Mouse (Mus musculus) testis, adult 2 months (tissue): Measurements from ENCODE around the gene Col4a1. TPM values are rescaled to one million over a fixed set of nuclear protein-coding genes. Genes with fewer than 3 reads are reported as not detected.

Experiments used
- H3K27ac ChIP-seq: fragments of 200-500 bp; 2 replicates; pipeline ENCODE4 v1.5.1; 2012; ENCODE audit warnings: low read depth, low read length; ENCODE audit not compliant: control insufficient read depth, insufficient read depth
- H3K27me3 ChIP-seq: fragments of 200-500 bp; 2 replicates; pipeline ENCODE4 v1.6.1; 2012; ENCODE audit warnings: mild to moderate bottlenecking, low read length, moderate library complexity; ENCODE audit not compliant: control insufficient read depth, insufficient read depth
- H3K36me3 ChIP-seq: fragments of 200-500 bp; 2 replicates; pipeline ENCODE4 v1.6.1; 2012; ENCODE audit warnings: mild to moderate bottlenecking, low read length; ENCODE audit not compliant: control insufficient read depth, insufficient read depth
- H3K4me1 ChIP-seq: fragments of 200-500 bp; 2 replicates; pipeline ENCODE4 v1.6.1; 2012; ENCODE audit warnings: low read length; ENCODE audit not compliant: control insufficient read depth, insufficient read depth
- H3K4me3 ChIP-seq: fragments of 200-500 bp; 2 replicates; pipeline ENCODE4 v1.5.1; 2012; ENCODE audit warnings: low read depth, mild to moderate bottlenecking, low read length, moderate library complexity, mixed read lengths; ENCODE audit not compliant: control insufficient read depth
- CTCF ChIP-seq: fragments of 200-500 bp; IDR thresholded peaks from 2 replicates; pipeline ENCODE4 v1.5.1; 2012; ENCODE audit warnings: low read depth, mild to moderate bottlenecking, inconsistent platforms, low read length, moderate library complexity; ENCODE audit not compliant: control insufficient read depth, insufficient read depth, insufficient replicate concordance
- POLR2A ChIP-seq: fragments of 200-500 bp; IDR thresholded peaks from 2 replicates; pipeline ENCODE4 v1.6.1; 2012; ENCODE audit warnings: low read depth, mild to moderate bottlenecking, inconsistent platforms, low read length, moderate library complexity; ENCODE audit not compliant: control insufficient read depth
- polyA plus RNA-seq: library from polyadenylated mRNA; depleted of rRNA; stranded (reverse); fragments of >200 nt; gene quantifications from 2 replicates; pipeline ENCODE4 v1.2.3, GENCODE M21; 2012

Col4a1 gene
- polyA plus RNA-seq, 1 experiment, result 18.8 TPM

DNA sequence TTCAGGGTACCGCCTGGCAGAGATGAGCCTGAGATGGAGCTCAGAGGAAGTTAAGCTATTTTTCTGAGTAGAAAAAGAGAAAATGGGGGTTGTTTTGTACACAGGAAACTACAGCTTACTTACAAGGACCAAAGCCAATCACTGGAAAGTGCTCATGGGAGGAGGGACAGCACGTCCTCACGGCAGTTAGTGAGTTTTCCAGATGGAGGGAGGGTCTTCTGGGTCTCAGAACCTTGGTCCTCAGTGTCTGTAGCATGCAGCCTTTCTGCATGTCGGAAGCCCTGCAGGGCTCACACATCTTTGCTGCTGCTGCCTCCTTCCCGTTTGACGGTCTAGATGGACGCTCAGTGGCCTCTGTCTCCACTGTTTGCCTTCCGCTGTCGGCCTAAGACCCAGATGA, 25.9 kb upstream of the Col4a1 start:
- no peaks in the 10 kb centered on the region for H3K27me3 ChIP-seq
- no peak overlapping the region for H3K4me3 ChIP-seq
- TF ChIP-seq CTCF, result no peak
- TF ChIP-seq POLR2A, result no peak
- no peaks in the 10 kb centered on the region for H3K36me3 ChIP-seq
- no peak overlapping the region for H3K27ac ChIP-seq
- no peaks in the 10 kb centered on the region; the same call in 1 of the 2 replicates for H3K4me1 ChIP-seq

DNA sequence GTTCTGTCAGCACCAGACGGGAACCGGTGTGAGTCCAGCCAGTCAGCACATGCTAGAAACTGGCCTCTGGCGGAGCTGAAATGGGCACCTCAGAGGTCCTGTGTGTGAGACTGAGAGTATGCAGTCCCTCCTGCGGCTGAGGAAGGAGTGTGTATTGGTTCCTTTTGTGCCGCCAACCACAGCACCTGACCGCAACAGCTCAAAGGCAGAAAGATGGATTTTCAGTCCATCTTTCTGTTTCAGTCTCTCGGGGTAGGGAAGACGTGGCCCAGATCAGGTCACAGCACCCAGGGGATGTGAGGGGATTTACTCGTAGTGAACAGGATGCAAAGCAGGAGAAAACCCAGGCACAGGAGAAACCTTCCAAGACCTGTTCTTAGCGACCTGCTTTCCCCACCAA, 25.0 kb upstream of the Col4a1 start:
- H3K4me3 ChIP-seq, result no peak overlapping the region
- no peaks in the 10 kb centered on the region for H3K27me3 ChIP-seq
- TF ChIP-seq POLR2A (no peak), CTCF (no peak)
- no peaks in the 10 kb centered on the region for H3K36me3 ChIP-seq
- H3K27ac ChIP-seq, result no peak overlapping the region
- no peaks in the 10 kb centered on the region; the same call in 1 of the 2 replicates for H3K4me1 ChIP-seq

DNA sequence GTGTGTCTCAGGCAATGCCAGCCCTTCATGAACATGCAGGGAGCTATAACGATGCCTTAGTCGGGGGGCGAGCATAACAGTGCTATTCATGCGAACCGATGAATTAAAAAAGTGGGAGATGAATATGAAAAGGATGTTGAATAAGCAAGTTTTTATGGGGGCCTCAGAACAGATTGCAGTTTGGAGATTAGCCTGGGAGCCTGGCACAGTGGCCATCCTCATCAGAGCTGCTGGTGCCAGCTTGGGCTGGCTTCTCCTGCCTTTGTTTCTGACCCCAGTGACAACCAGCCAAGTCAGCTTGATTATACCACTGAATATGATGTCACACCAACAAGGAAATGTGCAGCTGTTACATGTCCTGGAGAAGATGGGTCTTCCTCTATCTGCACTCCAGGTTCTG, 23.7 kb upstream of the Col4a1 start:
- Histone ChIP-seq H3K27me3 (no peaks in the 10 kb centered on the region), H3K4me1 (no peaks in the 10 kb centered on the region; the same call in 1 of the 2 replicates), H3K4me3 (no peak overlapping the region), H3K27ac (no peak overlapping the region), H3K36me3 (no peaks in the 10 kb centered on the region)
- no peak for TF ChIP-seq POLR2A

DNA sequence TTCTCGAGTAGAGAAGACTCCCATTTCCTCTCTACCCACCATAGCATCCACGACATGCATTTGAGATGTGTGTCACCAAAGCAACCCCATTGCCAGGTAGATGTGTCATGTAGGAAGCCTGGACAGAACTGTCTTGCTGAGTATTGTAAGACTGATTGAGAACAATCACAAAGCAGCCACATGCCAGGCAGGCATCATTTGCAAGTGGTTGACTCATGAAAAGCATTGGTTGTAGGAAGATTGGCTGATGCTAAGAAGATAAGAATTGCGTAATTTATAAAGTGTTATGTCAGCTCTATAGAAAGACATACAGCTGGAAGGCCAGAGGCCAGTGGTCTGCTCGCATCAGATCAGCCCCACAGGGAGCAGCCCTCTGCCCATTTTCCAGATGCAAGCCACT, 22.6 kb upstream of the Col4a1 start:
- Histone ChIP-seq H3K4me3 (no peak overlapping the region), H3K4me1 (no peaks in the 10 kb centered on the region; the same call in 1 of the 2 replicates), H3K27ac (no peak overlapping the region), H3K27me3 (no peaks in the 10 kb centered on the region), H3K36me3 (no peaks in the 10 kb centered on the region)
- TF ChIP-seq CTCF (no peak), POLR2A (no peak)

DNA sequence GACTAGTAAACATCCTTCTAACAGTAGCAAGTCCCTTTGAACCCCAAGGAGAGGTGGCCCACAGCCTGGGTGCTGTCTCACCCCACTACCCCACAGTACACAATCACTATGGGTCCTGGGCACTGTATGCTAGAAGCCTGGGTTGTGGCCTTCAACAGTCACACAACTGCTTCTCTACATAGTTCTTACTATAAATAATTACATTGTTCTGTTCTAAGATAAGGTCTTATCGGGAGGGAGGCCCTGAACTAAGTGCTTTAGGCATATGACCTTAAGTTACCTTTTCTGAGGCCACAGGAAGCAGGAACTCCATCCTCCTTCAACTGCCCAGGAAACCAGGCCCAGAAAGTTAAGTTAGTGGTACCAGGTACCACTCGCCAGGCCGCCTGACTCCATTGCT, 21.9 kb upstream of the Col4a1 start:
- Histone ChIP-seq H3K27me3 (no peaks in the 10 kb centered on the region), H3K4me3 (no peak overlapping the region), H3K4me1 (no peaks in the 10 kb centered on the region; the same call in 1 of the 2 replicates), H3K27ac (no peak overlapping the region), H3K36me3 (no peaks in the 10 kb centered on the region)
- no peak for TF ChIP-seq CTCF
- TF ChIP-seq POLR2A, result no peak

DNA sequence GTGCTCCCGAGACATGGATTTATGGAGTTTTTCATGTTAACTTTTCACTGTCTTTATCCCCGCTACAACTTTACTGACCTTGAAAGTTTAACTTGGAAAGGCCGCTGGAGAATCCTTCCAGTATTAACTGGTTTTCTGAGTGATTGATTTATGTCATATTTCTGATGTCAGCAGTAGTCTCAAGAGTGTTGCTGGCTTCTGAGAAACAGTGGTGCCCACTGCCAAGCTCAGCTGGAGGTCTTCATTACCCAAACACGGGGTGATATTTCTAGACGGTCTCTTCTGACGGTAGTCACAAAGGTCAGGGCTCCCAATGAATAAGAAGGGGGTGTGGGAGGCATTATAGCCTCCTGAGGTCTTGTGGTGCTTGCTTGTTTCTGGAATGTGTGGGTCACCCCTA, 21.1 kb upstream of the Col4a1 start:
- Histone ChIP-seq H3K4me1 (no peaks in the 10 kb centered on the region; the same call in 1 of the 2 replicates), H3K27ac (no peak overlapping the region), H3K36me3 (no peaks in the 10 kb centered on the region), H3K27me3 (no peaks in the 10 kb centered on the region), H3K4me3 (no peak overlapping the region)
- TF ChIP-seq POLR2A (no peak), CTCF (no peak)

DNA sequence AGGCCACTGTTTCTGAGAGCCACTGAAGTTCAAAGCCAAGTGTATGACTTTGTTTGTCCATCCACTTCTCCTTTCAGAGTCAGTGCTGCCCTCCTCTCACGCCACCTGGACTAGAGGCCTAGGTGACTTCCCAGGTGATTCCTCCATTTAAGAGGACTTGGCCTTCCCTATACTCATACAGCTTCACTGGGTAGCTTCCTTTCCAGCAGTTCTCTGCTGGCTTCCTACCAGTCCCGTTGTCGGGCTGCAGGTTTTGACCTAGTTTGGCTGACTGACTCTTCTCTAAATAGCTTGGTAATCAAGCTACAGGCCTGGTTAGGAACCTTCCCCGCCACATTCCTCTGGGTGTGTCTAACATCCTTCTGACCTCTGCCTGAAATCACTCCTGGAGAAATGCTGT, 18.9 kb upstream of the Col4a1 start:
- H3K4me1 ChIP-seq, result no peaks in the 10 kb centered on the region; the same call in 1 of the 2 replicates
- H3K4me3 ChIP-seq, result no peak overlapping the region
- TF ChIP-seq POLR2A, result no peak
- TF ChIP-seq CTCF, result no peak
- H3K36me3 ChIP-seq, result no peaks in the 10 kb centered on the region
- H3K27ac ChIP-seq, result no peak overlapping the region
- no peaks in the 10 kb centered on the region for H3K27me3 ChIP-seq

DNA sequence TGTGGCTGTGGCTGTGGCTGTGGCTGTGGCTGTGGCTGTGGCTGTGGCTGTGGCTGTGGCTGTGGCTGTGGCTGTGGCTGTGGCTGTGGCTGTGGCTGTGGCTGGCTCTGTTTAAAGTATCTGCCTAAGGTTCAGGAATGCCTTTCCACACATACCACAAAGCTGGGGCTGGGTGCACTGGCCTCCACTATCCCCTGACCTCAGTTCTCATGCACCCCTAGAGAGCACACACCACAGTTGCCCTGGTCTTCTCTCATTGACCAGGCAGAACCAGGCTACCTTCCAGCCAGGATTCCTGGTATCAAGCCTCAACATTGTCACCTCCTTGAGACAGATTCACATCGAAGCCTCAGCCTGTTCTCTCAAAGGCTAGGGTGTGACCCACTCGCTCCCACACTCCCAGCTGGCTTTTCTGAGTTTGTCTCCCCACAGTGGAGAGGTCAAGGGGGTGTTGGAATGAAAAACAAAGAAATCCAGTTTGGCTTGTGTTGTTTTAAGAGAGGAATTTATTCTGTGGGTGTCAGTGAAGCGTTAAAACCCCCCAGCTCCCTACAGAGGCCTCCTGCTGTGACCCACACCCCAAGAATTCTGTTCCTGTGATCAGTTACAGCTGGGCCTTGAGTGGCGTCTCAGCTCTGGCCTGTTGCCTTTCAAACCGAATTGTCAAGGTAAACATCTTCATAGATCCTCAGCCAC, 15.2 kb upstream of the Col4a1 start:
- Histone ChIP-seq H3K36me3 (no peaks in the 10 kb centered on the region), H3K27me3 (no peaks in the 10 kb centered on the region), H3K4me3 (no peak overlapping the region), H3K4me1 (no peaks in the 10 kb centered on the region), H3K27ac (no peak overlapping the region)
- TF ChIP-seq CTCF, result no peak
- TF ChIP-seq POLR2A, result no peak
